Mouse (Mus musculus) adrenal gland, postnatal 25 days (tissue): Measurements from ENCODE around the gene Dhx32. TPM values are rescaled to one million over a fixed set of nuclear protein-coding genes. Genes with fewer than 3 reads are reported as not detected.
A peak's percentile ranks its signal among the peaks of the same experiment; 100 is the strongest.

ENCODE experiments used
- DNase-seq: peaks from one replicate; pipeline ENCODE4 v3.0.0; 2021; ENCODE audit warnings: mixed read lengths
- total RNA-seq: library from RNA; stranded (reverse); gene quantifications from 2 replicates; pipeline ENCODE4 v1.2.3, GENCODE M21; 2021

Gene Dhx32
- total RNA-seq, 1 experiment from 2014 or later, result 63.6 TPM

DNA sequence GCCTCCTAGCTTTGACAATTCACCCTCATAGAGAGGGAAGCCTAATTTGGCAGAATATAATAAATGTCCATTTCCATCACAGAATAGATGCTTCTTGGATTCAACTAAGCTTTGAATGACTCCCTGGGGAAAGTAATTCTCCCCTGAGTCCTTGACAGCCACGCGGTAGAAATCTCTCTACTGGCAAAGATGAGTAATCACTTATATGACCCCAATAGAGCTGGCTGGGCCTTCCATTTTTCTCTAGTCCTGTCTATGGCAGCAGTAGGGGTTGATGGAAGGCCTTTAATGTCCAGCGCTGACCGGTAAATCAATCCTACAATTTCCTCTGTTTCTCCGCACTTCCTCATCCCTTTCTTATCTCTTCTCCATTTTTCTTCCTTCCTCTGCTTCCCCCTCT lies 7.3 kb downstream of the Dhx32 start:
- DNase-seq, result peak; percentile 14

DNA sequence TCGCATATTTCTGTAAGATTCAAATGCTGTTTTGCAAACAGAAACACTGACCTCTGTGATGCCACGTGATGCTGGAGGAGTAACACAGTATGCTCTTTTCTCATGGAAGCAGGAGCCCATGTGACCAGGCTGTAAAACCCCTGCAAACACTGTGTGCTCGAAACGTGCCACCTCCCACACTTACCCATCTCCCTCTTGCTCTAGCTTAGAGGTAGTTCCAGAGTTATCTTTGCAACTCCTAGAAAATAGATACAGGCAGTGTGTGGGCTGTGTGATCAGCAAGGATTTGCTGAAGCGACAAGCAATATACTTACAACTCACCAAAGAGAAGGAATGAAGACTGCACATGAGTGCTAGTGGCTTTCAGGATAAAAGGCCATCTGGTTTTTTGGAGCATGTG lies 14.0 kb downstream of the Dhx32 start:
- DNase-seq, result no peak

DNA sequence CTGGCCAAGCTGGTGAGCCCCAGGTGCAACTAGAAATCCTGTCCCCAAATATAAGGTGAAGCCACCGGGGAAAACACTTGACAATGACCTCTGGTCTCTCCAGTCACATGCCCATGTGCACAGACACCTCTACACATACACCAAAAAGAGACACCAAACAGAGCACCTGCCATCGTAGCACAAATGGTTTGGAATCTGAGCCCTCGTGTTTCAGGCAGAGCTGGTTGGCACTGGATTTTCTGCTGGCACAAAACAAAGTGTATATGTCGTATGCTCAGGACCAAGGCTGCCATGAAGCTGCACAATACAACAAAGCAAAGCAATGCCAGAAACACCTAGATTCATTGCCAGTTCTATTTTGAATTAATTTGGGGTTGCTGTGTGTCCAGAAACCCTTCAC lies 14.5 kb downstream of the Dhx32 start:
- DNase-seq, result no peak

DNA sequence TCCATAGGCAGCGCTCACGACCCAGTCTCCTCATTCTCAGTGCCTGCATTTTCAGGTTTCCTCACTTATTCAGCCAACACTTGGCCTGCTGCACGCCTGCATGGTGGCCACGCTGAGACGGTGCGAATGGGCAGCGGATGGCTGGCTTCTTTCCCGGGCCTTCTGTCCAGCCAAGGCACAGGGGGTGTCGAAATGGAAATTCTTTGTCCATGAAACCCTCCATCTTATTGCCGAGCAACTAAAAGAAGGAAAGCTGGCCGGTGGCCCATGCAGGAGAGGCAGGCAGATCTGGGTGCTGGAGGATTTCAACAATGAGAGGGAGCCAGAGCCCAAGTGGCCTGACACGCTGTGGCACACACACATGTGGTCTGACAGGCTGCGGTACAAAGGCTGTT lies 16.7 kb downstream of the Dhx32 start:
- peak; percentile 67 for DNase-seq

DNA sequence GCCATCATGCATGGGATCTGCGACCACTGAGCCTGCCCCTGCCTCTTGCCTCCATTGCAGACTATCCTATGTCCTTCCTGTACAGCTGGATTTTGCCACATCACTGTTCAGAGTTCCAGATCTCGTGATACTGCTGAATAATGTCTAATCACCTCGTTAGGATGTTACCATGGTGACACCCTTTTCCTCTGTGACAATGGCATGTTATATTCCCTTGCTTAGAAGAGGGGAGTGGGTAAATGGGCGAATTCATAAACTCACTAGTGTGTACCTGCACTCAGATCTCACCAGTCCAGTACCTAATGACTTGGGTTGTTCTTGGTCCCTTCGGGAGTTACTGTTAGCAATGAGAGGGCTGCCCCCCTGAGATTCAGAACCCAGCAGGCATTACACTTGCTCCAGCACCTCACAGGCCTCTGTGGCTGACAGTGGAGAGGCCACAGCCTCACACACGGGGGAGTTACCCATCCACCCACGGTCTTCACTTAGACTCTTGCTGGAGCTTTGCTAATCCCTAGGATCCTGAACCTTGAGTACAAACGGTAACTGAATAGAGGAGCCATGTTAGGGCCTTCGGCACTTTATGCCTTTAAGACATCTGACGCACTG lies 17.2 kb downstream of the Dhx32 start:
- no peak for DNase-seq

DNA sequence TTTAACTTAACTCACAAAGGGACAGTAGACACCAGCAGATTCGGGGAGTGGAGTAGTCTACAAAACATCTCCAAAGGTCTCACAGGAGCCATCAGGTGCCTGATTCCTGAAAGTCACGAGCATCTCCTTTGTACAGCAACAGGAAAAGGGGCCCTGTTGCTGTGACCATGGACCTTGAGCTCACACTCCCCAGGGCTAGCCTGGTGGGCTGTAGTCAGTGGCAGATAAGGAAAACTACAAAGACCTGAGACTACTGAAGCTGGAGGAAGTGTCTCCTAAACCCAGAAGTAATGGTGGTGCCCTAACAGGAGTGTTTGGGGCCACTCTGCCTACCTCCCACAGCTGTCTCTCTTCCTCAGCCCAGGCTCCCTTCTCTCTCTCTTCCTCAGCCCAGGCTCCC lies 18.1 kb downstream of the Dhx32 start:
- no peak for DNase-seq

DNA sequence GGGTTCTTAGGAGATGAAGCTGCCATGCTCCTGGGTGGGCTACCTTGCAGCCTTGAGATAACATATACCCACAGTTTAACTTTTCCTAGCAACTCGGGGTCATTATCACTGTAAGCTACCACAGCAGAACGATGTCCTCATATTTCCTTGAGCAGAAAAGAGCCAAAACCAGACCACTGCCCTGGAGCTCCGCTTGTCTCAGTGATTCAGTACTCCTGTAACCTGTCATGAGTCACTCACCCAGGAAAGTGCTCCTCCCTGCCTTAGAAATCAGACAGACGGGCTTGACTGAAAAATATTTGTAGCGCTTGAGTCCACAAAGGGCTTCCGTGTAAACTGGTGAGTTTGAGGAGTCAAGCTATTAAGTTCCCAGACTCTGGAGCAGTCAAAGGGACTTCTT lies 19.8 kb downstream of the Dhx32 start:
- no peak for DNase-seq

DNA sequence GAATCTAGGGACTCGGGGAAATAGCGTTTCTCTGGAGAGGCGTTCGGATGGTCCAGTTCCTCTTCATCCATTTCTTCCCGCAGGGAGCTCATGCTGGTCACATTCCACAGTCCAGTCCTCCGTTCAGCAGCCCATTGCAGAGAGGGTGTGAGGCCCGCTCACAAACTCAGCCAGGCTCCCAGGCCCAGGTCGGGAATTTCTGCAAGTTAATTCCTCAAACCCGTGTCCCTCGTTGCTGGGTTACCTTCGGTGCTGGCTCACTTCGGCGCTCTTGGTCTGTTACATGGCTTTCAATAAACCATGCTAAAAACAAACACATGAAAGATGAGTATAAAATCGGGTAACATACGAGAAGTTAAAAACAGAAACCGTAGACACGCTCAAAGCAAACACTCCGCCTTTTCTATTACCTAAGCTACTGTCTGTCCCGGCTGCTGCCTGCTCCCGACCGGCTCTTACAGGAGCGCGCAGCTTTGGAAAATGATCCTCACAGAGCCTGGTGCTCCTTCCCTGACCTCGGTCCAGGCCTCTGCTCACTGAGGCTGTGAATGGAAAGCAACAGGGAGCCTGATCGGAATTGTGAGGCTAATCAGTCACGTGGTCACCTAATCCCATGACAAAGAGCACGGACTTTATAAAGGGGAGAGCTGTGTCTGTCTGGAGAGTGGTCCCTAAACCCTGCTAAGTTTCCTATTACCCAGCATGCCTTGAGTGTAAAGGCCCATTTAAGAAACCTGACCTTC lies 22.7 kb downstream of the Dhx32 start:
- no peak for DNase-seq

DNA sequence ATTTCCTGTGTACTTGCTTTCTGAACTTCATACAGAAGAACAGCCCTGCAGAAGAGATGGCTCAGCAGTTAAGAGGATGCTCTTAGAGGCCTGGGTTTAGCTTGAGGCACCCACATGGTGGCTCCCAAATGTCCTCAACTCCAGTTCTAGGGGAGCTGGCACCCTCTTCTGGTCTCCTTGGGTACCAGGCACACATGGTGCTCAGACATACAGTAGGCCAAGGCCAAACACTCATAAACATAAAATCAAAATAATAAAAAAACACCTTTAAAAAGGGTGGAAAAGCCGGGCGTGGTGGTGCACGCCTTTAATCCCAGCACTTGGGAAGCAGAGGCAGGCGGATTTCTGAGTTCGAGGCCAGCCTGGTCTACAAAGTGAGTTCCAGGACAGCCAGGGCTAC lies 23.8 kb downstream of the Dhx32 start:
- DNase-seq, result no peak

DNA sequence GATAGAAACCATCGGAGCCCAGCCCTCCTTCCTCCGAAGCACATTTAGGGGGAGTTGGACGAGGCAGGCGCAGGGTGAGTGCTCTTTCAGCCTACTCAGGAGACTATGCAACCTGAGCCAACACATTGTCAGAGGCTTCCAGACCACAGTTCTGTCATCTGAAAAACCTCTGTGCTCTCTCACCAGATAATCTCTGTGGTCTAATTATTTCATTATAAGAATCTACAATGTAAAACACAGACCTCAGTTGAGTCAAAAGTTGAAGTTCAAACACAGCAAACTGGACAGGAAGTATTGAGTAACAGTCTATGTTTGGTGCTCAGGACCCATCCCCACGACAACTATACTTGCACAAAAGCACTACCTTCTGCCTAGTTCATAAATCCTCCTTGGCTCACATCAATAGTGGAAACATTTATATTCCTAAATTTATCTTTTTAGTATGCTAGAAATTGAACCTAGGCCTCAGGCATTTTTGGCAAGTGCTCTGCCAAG lies 24.5 kb downstream of the Dhx32 start:
- no peak for DNase-seq

DNA sequence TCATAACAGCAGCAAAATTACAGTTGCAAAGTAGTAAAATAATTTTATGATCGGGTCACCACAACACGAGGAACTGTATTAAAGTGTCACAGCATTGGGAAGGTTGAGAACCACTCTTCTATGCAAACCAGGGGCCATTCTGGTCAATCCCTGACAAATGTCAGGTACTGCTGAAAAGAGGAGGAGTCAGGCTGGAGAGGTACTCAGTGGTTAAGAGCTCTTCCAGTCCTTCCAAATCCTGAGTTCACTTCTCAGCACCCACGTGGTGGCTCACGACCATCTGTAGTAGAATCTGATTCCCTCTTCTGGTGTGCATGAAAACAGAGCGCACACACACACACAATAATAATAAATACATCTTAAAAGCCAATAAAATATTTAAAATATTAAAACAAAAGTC lies 31.4 kb downstream of the Dhx32 start:
- no peak for DNase-seq

DNA sequence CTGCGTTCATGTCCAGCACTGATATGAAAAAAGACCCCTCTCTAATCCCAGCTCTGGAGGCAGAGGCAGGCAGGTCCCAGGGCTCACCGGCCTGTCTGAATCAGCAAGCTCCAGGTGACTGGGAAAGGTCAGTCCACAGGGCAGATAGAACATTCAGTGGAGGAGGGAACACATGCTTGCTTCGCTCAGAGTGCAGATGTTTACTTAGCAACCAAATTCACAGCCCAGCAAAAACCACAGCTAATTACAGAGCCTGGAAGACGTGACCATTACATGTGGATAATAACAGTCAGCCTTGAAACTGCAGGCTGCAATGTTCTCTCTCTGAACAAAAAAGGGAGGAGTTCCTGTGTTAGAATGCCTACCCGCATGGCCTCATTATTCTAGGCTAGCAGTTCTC lies 31.9 kb downstream of the Dhx32 start:
- no peak for DNase-seq

DNA sequence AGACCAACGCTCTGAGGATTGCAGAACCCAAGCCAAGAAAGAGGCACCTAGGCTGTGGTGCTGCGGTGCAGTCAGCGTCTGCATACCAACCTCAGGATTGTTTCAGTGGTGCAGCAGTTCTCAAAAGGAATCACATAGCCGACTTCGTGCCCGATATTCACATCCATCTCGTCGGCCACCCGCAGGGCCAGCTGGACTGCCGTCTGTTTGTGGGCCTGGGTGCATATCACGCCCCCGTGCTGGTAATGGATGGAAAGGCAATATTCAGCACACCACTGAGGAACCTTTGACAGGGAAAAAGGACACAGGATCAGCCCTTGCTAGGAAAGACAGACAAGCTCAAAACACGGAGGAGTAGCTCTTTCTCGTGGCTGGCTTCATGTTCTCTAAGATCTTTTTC lies 33.8 kb downstream of the Dhx32 start:
- no peak for DNase-seq

DNA sequence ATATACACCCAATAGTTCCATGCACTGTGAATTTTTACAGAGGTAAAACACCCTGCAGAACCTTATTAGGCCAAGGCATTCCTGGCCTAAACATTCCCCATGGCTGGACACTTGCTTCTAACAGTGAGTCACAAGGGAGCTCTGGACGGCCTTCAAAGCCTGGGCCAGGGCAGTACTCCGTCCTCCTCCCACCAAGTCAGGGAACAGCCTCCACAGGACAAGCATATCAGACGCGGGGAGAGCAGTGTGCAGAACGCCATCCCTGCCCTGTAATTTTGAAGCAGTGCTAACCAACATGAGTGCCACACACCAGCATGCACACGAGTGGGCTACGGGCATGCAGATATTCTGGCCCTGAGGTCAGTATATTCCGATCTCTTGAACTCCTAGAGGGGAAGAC lies 35.2 kb downstream of the Dhx32 start:
- peak; percentile 62 for DNase-seq

DNA sequence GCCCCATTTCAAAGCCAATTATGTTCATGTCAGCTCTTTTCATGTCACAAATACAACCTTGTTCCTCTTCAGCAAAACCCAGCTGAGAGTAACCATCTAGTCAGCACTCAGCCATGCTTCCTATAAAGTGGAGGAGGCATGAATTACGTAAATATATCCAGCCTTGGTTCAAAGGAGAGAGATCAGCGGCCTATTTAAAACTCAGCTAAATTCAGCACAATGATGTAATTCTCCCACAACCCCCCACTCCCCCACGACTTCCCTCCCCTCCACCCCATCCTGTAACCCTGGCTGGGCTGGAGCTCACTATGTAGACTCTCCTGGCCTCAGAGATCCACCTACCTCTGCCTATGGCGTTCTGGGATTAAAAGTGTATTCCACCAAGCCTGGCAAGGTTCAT lies 37.8 kb downstream of the Dhx32 start:
- no peak for DNase-seq

DNA sequence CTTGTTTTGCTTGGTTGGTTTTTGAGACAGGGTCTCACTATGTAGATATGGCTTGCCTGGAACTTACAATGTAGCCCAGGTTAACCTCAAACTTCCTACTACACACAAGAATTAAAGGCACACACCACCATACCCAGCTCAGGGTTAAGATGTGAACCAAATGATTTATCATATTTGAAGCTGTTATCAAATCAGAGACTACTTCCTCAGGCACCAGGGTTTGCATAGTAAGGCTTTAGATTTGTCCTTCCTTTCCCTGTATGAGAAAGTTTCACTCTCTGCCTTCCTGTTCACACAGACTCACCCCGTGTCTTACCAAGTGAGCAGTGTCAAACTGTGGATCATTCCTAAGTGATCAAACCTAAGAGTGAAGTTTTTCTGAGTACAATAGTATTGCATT lies 38.3 kb downstream of the Dhx32 start:
- DNase-seq, result no peak

DNA sequence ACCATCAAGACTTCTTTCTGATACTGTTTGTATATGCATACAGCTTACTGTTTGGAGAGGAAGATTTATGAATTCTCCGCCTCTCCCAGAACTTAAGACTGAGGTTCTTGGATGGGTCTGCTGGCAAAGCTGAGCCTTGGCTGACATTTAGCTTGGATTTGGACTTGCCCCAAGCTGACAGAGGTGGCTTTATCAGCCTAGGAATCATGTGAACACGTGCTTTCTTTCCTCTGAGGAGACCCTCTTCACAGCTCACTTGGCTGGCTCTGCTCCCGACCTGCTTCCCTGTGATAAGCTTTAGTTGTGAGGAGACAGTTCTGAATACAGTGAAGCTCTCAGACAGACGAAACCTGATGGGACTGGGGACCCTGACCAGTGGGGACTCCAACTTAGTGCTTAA lies 38.9 kb downstream of the Dhx32 start:
- DNase-seq, result no peak

DNA sequence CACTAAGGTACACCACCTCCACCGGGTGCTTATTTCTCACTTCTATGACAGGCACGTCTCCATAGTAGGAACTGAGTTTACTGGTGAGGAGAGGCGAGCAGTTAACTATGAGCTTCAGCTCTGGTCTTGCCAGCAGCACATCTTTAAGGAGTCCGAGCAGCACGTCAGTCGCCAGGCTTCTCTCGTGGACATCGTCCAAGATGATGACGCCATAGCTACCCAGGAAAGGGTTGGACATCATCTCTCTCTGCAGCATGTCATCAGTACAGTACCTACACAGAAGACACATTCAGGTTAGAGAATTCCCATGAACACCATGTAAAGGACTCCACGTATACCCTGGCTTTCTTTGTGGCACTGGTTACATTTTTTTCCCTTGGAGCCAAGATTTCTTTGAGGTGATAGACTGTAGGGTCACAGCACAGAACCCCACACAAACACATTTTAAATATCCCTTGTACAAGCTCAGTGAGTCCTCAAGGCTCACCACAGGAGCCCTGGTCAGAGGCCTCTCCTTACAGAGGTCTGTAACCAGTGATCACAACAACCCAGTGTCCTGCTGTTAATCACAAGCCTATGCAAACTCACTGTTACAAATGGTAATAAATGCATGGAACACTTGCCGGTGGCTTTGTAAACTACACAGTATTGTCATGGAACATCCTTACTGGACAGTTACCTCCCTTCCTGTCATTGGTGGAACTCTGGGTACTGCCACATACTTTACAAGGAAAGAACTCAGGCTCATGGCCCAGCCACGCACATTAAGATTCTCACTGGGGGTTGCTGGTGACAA lies 39.8 kb downstream of the Dhx32 start:
- DNase-seq, result no peak

DNA sequence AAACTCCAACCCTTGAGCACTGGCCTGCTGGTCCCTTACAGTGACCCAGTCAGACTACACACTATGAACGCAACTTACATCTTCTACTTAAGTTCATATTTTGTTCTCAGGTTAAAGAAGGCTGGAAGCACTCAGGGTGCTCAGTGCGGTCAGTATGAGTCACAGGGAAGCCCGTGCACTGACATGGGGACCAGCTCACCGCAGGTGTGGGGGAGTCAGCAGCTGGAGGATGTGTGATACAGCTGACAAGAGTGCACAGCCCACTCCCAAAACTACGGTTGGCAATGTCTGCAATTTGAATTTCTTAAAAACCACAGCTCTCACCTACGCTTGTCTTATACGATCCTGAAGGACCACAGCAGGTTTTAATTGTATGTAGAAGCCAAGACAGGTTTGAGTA lies 42.0 kb downstream of the Dhx32 start:
- no peak for DNase-seq

DNA sequence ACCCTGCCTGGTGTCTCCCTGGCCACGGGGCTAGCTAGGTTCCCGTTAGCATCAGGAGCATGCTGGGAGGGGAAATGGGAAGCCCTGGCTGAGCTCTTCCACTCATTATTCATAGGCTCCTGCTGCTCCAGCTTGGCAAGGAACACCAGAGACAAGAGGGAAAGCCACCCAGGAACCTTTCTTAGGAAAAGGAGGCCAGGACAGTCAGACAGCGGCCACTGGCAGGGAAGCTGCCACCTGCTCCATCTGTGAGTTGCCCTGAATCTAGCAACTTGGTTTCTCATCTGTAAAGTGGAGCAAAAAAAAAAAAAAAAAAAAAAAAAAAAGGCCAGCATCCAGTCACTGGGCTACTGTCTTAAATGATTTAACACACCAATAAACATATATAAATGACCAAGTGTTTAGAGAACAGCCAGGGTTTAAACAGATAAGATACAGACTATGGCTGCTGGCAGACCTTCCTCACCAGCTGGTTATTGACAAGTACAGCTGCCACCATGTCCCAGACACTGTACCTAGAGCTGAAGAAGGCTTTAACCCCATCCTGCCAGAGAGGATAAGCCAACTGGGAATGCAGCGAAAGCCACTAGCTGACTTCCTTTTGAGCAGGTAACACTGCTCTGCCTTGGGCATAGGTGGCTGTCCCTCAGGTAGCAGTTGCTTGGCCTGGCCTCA lies 50.4 kb downstream of the Dhx32 start:
- DNase-seq, result no peak

DNA sequence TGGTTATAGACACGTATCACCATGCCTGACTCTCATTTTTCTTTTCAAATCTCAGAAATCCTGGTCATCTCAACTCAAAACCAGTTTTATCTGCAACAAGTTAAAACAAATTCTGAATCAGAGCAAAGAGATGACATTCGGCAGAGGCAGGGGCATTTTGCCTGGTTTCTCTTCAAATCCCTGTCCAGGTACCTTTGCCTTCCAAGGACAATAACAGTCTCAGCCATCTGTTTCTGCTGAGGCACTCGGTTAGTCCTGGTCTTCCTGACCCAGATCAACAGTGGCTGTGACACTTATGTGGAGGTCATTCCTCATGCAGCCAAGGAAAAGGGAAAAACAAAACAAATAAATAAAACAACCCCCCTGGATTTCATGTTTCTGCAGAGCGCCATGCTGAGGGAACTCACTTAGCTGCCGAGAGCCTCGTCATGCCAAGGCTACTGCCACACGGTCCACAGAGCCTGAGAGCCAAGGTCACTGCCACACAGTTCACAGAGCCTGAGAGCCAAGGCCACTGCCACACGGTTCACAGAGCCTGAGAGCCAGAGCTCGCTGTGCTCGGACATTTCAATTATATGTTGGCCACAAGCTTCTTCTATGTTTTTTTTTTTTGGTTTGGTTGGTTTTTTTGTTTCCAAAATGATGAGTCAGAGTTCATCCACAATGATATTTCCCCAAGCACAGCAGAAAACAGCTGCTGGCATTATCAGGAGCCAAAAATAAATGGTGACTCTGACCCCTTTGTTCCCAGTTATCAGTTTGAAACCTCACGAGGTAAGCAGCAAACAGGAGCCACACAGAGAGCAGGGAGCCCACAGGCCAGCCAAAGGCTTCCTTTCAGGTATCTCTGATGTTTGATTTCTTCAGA lies 52.0 kb downstream of the Dhx32 start:
- DNase-seq, result peak; percentile 28

DNA sequence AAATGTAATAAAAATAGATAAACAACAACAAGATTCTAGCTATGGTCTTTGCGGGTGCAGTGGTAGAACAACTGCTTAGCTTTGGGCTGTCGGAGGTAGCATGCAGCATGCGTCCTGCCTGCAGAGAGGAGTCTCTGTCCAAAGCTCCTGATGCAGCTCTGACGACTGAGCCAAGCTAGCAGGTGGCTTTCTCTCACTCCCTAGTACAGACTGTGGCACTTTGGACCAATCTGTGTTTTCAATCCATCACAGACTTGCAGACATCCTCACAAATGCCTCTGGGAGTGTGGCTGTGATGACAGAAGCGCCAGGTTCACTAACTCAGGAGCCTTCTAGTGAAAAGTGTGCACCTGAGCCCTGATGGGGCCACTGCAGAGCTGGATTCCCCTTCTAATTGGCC lies 53.2 kb downstream of the Dhx32 start:
- no peak for DNase-seq
